Mouse (Mus musculus) limb, embryonic 11.5 days (tissue): ENCODE measurements around the gene Gm4969. TPM values are rescaled to one million over a fixed set of nuclear protein-coding genes. Genes with fewer than 3 reads are reported as not detected.
A peak's percentile ranks its signal among the peaks of the same experiment; 100 is the strongest.

ENCODE experiments used
- ATAC-seq: fragments of 200-750 bp; cut with Nextera tagmentation; 2 replicates; pipeline ENCODE4 v1.8.0; 2017; ENCODE audit warnings: low read depth; ENCODE audit not compliant: insufficient number of reproducible peaks, low FRiP score, low TSS enrichment
- DNase-seq: peaks from one replicate; pipeline ENCODE4 v3.0.0-alpha.2; 2015; ENCODE audit warnings: low spot score
- H3K27ac ChIP-seq: fragments of 300-500 bp; sonication (generic); replicated peaks from 2 replicates; pipeline ENCODE4 v1.5.1; 2014; ENCODE audit warnings: low read depth, mild to moderate bottlenecking, low read length
- H3K27me3 ChIP-seq: fragments of 300-500 bp; sonication (generic); 2 replicates; pipeline ENCODE4 v1.6.1; 2014; ENCODE audit warnings: mild to moderate bottlenecking, low read length, mixed read lengths; ENCODE audit not compliant: control insufficient read depth, insufficient read depth
- H3K36me3 ChIP-seq: fragments of 300-500 bp; sonication (generic); 2 replicates; pipeline ENCODE4 v1.6.1; 2014; ENCODE audit warnings: mild to moderate bottlenecking, low read length, moderate library complexity, mixed read lengths; ENCODE audit not compliant: control insufficient read depth, insufficient read depth
- H3K4me1 ChIP-seq: fragments of 300-500 bp; sonication (generic); 2 replicates; pipeline ENCODE4 v1.6.1; 2014; ENCODE audit warnings: low read length, mixed read lengths; ENCODE audit not compliant: control insufficient read depth, insufficient read depth
- H3K4me2 ChIP-seq: fragments of 300-500 bp; sonication (generic); 2 replicates; pipeline ENCODE4 v1.6.1; 2014; ENCODE audit warnings: low read depth, mild to moderate bottlenecking, moderate library complexity; ENCODE audit not compliant: severe bottlenecking
- H3K4me3 ChIP-seq: fragments of 300-500 bp; sonication (generic); 2 replicates; pipeline ENCODE4 v1.5.1; 2014; ENCODE audit warnings: low read depth, low read length
- H3K9ac ChIP-seq: fragments of 300-500 bp; sonication (generic); 2 replicates; pipeline ENCODE4 v1.6.1; 2014; ENCODE audit warnings: mild to moderate bottlenecking, low read length
- H3K9me3 ChIP-seq: fragments of 300-500 bp; sonication (generic); 2 replicates; pipeline ENCODE4 v1.6.1; 2016; ENCODE audit warnings: low read length; ENCODE audit not compliant: control insufficient read depth
- WGBS: fragments of 180-500 bp; shearing (Covaris S2); extraction: QIAGEN DNeasy Blood & Tissue Kit; methylation state at CpG from one replicate; pipeline ENCODE4 v1.1.7; 2014; 5-methylcytosine and 5-hydroxymethylcytosine counted together
- polyA plus RNA-seq: library from polyadenylated mRNA; unstranded; fragments of >200 nt; fragmentation: Nextera tagmentation; extraction: Ambion mirVana; gene quantifications from 2 replicates; pipeline ENCODE4 v1.2.1, GENCODE M21; 2014

Gene Gm4969
- 1.8 and 2.0 TPM in 2 replicates for polyA plus RNA-seq

- no peak for ATAC-seq
- 0 out of 2 replicates have a peak within 1 kb of the TSS, but pooled peaks have one; percentile 12 for H3K4me3 ChIP-seq
- no peak within 1 kb of the TSS for H3K9ac ChIP-seq
- WGBS = 21% methylated on average over 64 of the region's 64 CpGs
- no peaks in the 10 kb centered on the region for H3K27me3 ChIP-seq
- no peak within 1 kb of the TSS; the same call in 1 of the 2 replicates for H3K4me2 ChIP-seq
- H3K27ac ChIP-seq = no peak within 1 kb of the TSS
- DNase-seq = peak; percentile 78
- H3K4me1 ChIP-seq = peaks cover 6% of the 10 kb centered on the region; the same call in 1 of the 2 replicates
- H3K9me3 ChIP-seq = peaks cover 4% of the 10 kb centered on the region; the same call in 1 of the 2 replicates
- H3K36me3 ChIP-seq = no peaks in the 10 kb centered on the region
Measured at GRCm38 (mm10) chr7:19118028-19118771, at the start of gene Gm4969. Gene Gm4969 (minus strand): TSS chr7:19118368.

- H3K36me3 ChIP-seq = no peaks in the 10 kb centered on the region
- WGBS = 81% methylated on average over 3 of the region's 3 CpGs
Measured at GRCm38 (mm10) chr7:19166990-19167389, 48.8 kb upstream of the Gm4969 start.

GRCm38 (mm10) chr7:19165656-19166423 lies 47.7 kb upstream of the Gm4969 start, which contains the start of gene Gipr:
Gene Gipr (minus strand): TSS chr7:19166127.
- Histone ChIP-seq H3K9ac (no peak within 1 kb of the TSS), H3K4me2 (0 out of 2 replicates have a peak within 1 kb of the TSS, but pooled peaks have one; percentile 1), H3K27ac (no peak within 1 kb of the TSS), H3K4me1 (peaks cover 5% of the 10 kb centered on the region), H3K36me3 (no peaks in the 10 kb centered on the region), H3K9me3 (no peaks in the 10 kb centered on the region; the same call in 1 of the 2 replicates), H3K27me3 (peaks cover 15% of the 10 kb centered on the region; the same call in 1 of the 2 replicates), H3K4me3 (no peak within 1 kb of the TSS)
- 10% methylated on average over 14 of the region's 14 CpGs for WGBS
- ATAC-seq (no peak), DNase-seq (no peak)

More at GRCm38 (mm10) chr7:19166990-19167389, 48.8 kb upstream of the Gm4969 start:
- no peak overlapping the region for H3K27ac ChIP-seq
- H3K4me2 ChIP-seq = no peak overlapping the region
- ATAC-seq = no peak
- H3K27me3 ChIP-seq = peaks cover 15% of the 10 kb centered on the region; the same call in 1 of the 2 replicates
- H3K9me3 ChIP-seq = no peaks in the 10 kb centered on the region; the same call in 1 of the 2 replicates
- no peak for DNase-seq
- peaks cover 5% of the 10 kb centered on the region for H3K4me1 ChIP-seq
- H3K4me3 ChIP-seq = no peak overlapping the region
- H3K9ac ChIP-seq = no peak overlapping the region

- H3K27ac ChIP-seq = no peak overlapping the region
- no peaks in the 10 kb centered on the region; the same call in 1 of the 2 replicates for H3K9me3 ChIP-seq
- 1% methylated on average over 13 of the region's 13 CpGs for WGBS
- no peak overlapping the region for H3K4me3 ChIP-seq
- no peak for ATAC-seq
- peak; percentile 46 for DNase-seq
- H3K36me3 ChIP-seq = no peaks in the 10 kb centered on the region
- peaks cover 20% of the 10 kb centered on the region for H3K27me3 ChIP-seq
- H3K4me1 ChIP-seq = peaks cover 5% of the 10 kb centered on the region
- no peak overlapping the region for H3K9ac ChIP-seq
- peak overlapping the region; percentile 1; the same call in 1 of the 2 replicates for H3K4me2 ChIP-seq
Measured at GRCm38 (mm10) chr7:19164978-19165377, 46.8 kb upstream of the Gm4969 start.

- Histone ChIP-seq H3K9ac (no peak overlapping the region), H3K4me2 (peak overlapping the region; percentile 1; the same call in 1 of the 2 replicates), H3K27me3 (peaks cover 28% of the 10 kb centered on the region), H3K36me3 (no peaks in the 10 kb centered on the region), H3K4me1 (peaks cover 5% of the 10 kb centered on the region), H3K4me3 (no peak overlapping the region), H3K27ac (no peak overlapping the region), H3K9me3 (no peaks in the 10 kb centered on the region; the same call in 1 of the 2 replicates)
- DNase-seq (peak; percentile 70), ATAC-seq (peak; percentile 69)
- WGBS = under 1% methylated on average over 6 of the region's 6 CpGs
Measured at GRCm38 (mm10) chr7:19164189-19164588, 46.0 kb upstream of the Gm4969 start.

- H3K9ac ChIP-seq = no peak overlapping the region
- H3K4me1 ChIP-seq = peaks cover 5% of the 10 kb centered on the region
- DNase-seq (no peak), ATAC-seq (0 out of 2 replicates have a peak, but pooled peaks have one; percentile 6)
- no peaks in the 10 kb centered on the region; the same call in 1 of the 2 replicates for H3K9me3 ChIP-seq
- H3K4me3 ChIP-seq = no peak overlapping the region
- peak overlapping the region; percentile 1; the same call in 1 of the 2 replicates for H3K4me2 ChIP-seq
- no peak overlapping the region for H3K27ac ChIP-seq
- H3K27me3 ChIP-seq = peaks cover 31% of the 10 kb centered on the region
- WGBS = 23% methylated on average over 12 of the region's 12 CpGs
- H3K36me3 ChIP-seq = no peaks in the 10 kb centered on the region
Measured at GRCm38 (mm10) chr7:19163752-19164151, 45.6 kb upstream of the Gm4969 start.

GRCm38 (mm10) chr7:19162928-19163327 lies 44.8 kb upstream of the Gm4969 start:
- H3K4me3 ChIP-seq = no peak overlapping the region
- H3K9ac ChIP-seq = no peak overlapping the region
- peaks cover 5% of the 10 kb centered on the region for H3K4me1 ChIP-seq
- no peaks in the 10 kb centered on the region for H3K36me3 ChIP-seq
- no peak overlapping the region for H3K27ac ChIP-seq
- no peaks in the 10 kb centered on the region; the same call in 1 of the 2 replicates for H3K9me3 ChIP-seq
- ATAC-seq (no peak), DNase-seq (no peak)
- H3K4me2 ChIP-seq = no peak overlapping the region
- whole genome bisulfite sequencing = 78% methylated on average over 7 of the region's 7 CpGs
- peaks cover 34% of the 10 kb centered on the region for H3K27me3 ChIP-seq

GRCm38 (mm10) chr7:19160115-19160514 lies 41.9 kb upstream of the Gm4969 start:
- Histone ChIP-seq H3K4me2 (peak overlapping the region; percentile 59), H3K27me3 (peaks cover 29% of the 10 kb centered on the region), H3K36me3 (0 out of 2 replicates have a peak, but pooled peaks cover under 1% of the 10 kb centered on the region), H3K4me1 (peaks cover 12% of the 10 kb centered on the region), H3K27ac (no peak overlapping the region), H3K4me3 (peak overlapping the region; percentile 30), H3K9me3 (no peaks in the 10 kb centered on the region; the same call in 1 of the 2 replicates), H3K9ac (no peak overlapping the region)
- DNase-seq = peak; percentile 68
- WGBS = 1% methylated on average over 20 of the region's 20 CpGs
- ATAC-seq = no peak; the same call in 1 of the 2 replicates
